Mouse (Mus musculus) megakaryocyte-erythroid progenitor cell, adult 5 weeks (primary cell): Measurements from ENCODE around the gene Atg2b. TPM values are rescaled to one million over a fixed set of nuclear protein-coding genes. Genes with fewer than 3 reads are reported as not detected.

Experiments used
- polyA plus RNA-seq: library from polyadenylated mRNA; stranded (reverse); fragments of >175 nt; gene quantifications from 2 replicates; pipeline ENCODE4 v1.2.3, GENCODE M21; 2012

The Atg2b gene
- polyA plus RNA-seq = 13.7 and 16.1 TPM in 2 replicates

GRCm38 (mm10) chr12:105685001-105685691 is at the start of gene Atg2b:
Atg2b (minus strand) TSS chr12:105685211.

GRCm38 (mm10) chr12:105705799-105706487 is 20.9 kb upstream of the Atg2b start, which contains the start of gene Ak7:
Ak7 (plus strand) TSS chr12:105705976.

GRCm38 (mm10) chr12:105683933-105684901 is 794 bp downstream of the Atg2b start, which contains the start of gene Gskip:
Gskip (plus strand) TSS chr12:105684829.

GRCm38 (mm10) chr12:105602581-105603210 is 82.3 kb downstream of the Atg2b start, which contains the start of gene Bdkrb1:
Bdkrb1 (plus strand) TSS chr12:105603085.

Other genes with a start within 250 kb of the Atg2b start
- 0.02 TPM in 1 of 2 replicates, not detected in the other for gene D430019H16Rik, start 231.4 kb downstream of the Atg2b start, polyA plus RNA-seq
- not detected in 2 replicates for gene Bdkrb2, start 122.0 kb downstream of the Atg2b start, polyA plus RNA-seq
- not detected in 2 replicates for gene Bdkrb1, start 82.1 kb downstream of the Atg2b start, polyA plus RNA-seq
- gene Gskip, start 382 bp downstream of the Atg2b start, polyA plus RNA-seq = 1.6 and 2.9 TPM in 2 replicates
- gene Ak7, start 20.8 kb upstream of the Atg2b start, polyA plus RNA-seq = not detected in 2 replicates
- gene Papola, start 99.5 kb upstream of the Atg2b start, polyA plus RNA-seq = 289 and 299 TPM in 2 replicates